Mouse (Mus musculus): ENCODE measurements around the gene Tnfsf12. TPM values are rescaled to one million over a fixed set of nuclear protein-coding genes. Genes with fewer than 3 reads are reported as not detected.

Gene Tnfsf12
- polyA plus RNA-seq, 1 experiment: 31.2 TPM

- Histone ChIP-seq H3K27me3 (ENCODE audit: control insufficient read depth, insufficient read depth, low read length) (no peaks in the 10 kb centered on the region), H3K27ac (ENCODE audit: insufficient read depth, low read length) (peak within 1 kb of the TSS; percentile 93), H3K4me1 (ENCODE audit: control insufficient read depth, insufficient read depth, low read length) (0 out of 2 replicates have a peak, but pooled peaks cover 3% of the 10 kb centered on the region), H3K4me3 (replicated peaks; ENCODE audit: insufficient read depth, low read depth, low read length) (peak within 1 kb of the TSS; percentile 85)
- TF ChIP-seq POLR2A (IDR thresholded peaks at IDR 0.05; ENCODE audit: borderline replicate concordance, insufficient read depth, low read length) (peak; percentile 74; the same call in 1 of the 2 replicates), CTCF (IDR thresholded peaks at IDR 0.05; ENCODE audit: borderline replicate concordance, insufficient read depth, low read depth, low read length) (peak; percentile 18; the same call in 1 of the 2 replicates)
- under 1% methylated on average over 48 of the region's 48 CpGs for WGBS
- peak; percentile 94 to 97 for DNase-seq
These were observed 33.3 kb downstream of the Tnfsf12 start, which contains the start of gene Mpdu1 for GRCm38 (mm10) chr11:69662213-69662966. Gene Mpdu1 (minus strand): TSS chr11:69662642.

GRCm38 (mm10) chr11:69661221-69661881 is 34.3 kb downstream of the Tnfsf12 start:
- Histone ChIP-seq H3K27me3 (ENCODE audit: control insufficient read depth, insufficient read depth, low read length) (no peaks in the 10 kb centered on the region), H3K27ac (ENCODE audit: insufficient read depth, low read length) (no peak overlapping the region), H3K4me3 (replicated peaks; ENCODE audit: insufficient read depth, low read depth, low read length) (peak overlapping the region; percentile 85), H3K4me1 (ENCODE audit: control insufficient read depth, insufficient read depth, low read length) (0 out of 2 replicates have a peak, but pooled peaks cover 3% of the 10 kb centered on the region)
- no peak for DNase-seq
- TF ChIP-seq CTCF (IDR thresholded peaks at IDR 0.05; ENCODE audit: borderline replicate concordance, insufficient read depth, low read depth, low read length) (no peak), POLR2A (IDR thresholded peaks at IDR 0.05; ENCODE audit: borderline replicate concordance, insufficient read depth, low read length) (no peak)
- 34% methylated on average over 3 of the region's 3 CpGs for WGBS

- 79% methylated on average over 15 of the region's 15 CpGs for WGBS
- Histone ChIP-seq H3K27ac (ENCODE audit: insufficient read depth, low read length) (no peak overlapping the region), H3K4me3 (replicated peaks; ENCODE audit: insufficient read depth, low read depth, low read length) (no peak overlapping the region), H3K4me1 (ENCODE audit: control insufficient read depth, insufficient read depth, low read length) (0 out of 2 replicates have a peak, but pooled peaks cover 5% of the 10 kb centered on the region), H3K27me3 (ENCODE audit: control insufficient read depth, insufficient read depth, low read length) (no peaks in the 10 kb centered on the region)
- no peak for DNase-seq
- TF ChIP-seq POLR2A (IDR thresholded peaks at IDR 0.05; ENCODE audit: borderline replicate concordance, insufficient read depth, low read length) (no peak), CTCF (IDR thresholded peaks at IDR 0.05; ENCODE audit: borderline replicate concordance, insufficient read depth, low read depth, low read length) (no peak)
These were observed 38.2 kb downstream of the Tnfsf12 start for GRCm38 (mm10) chr11:69657462-69657881.

- peak; percentile 41 to 62 for DNase-seq
- no peak overlapping the region for H3K27ac ChIP-seq (ENCODE audit: insufficient read depth, low read length)
- H3K4me1 ChIP-seq (ENCODE audit: control insufficient read depth, insufficient read depth, low read length): 0 out of 2 replicates have a peak, but pooled peaks cover 5% of the 10 kb centered on the region
- TF ChIP-seq POLR2A (IDR thresholded peaks at IDR 0.05; ENCODE audit: borderline replicate concordance, insufficient read depth, low read length) (no peak), CTCF (IDR thresholded peaks at IDR 0.05; ENCODE audit: borderline replicate concordance, insufficient read depth, low read depth, low read length) (peak; percentile 74)
- whole genome bisulfite sequencing: 76% methylated on average over 10 of the region's 10 CpGs
- no peak overlapping the region for H3K4me3 ChIP-seq (replicated peaks; ENCODE audit: insufficient read depth, low read depth, low read length)
- H3K27me3 ChIP-seq (ENCODE audit: control insufficient read depth, insufficient read depth, low read length): no peaks in the 10 kb centered on the region
These were observed 38.8 kb downstream of the Tnfsf12 start for GRCm38 (mm10) chr11:69656617-69657461.

- 67% methylated on average over 5 of the region's 5 CpGs for WGBS
- TF ChIP-seq POLR2A (IDR thresholded peaks at IDR 0.05; ENCODE audit: borderline replicate concordance, insufficient read depth, low read length) (no peak), CTCF (IDR thresholded peaks at IDR 0.05; ENCODE audit: borderline replicate concordance, insufficient read depth, low read depth, low read length) (no peak)
- no peaks in the 10 kb centered on the region for H3K27me3 ChIP-seq (ENCODE audit: control insufficient read depth, insufficient read depth, low read length)
These were observed 39.6 kb downstream of the Tnfsf12 start for GRCm38 (mm10) chr11:69656065-69656455.

GRCm38 (mm10) chr11:69655264-69656064 is 40.2 kb downstream of the Tnfsf12 start, which contains the start of gene Sox15:
Gene Sox15 (plus strand): TSS chr11:69655314.
- 16% methylated on average over 34 of the region's 34 CpGs for WGBS
- Histone ChIP-seq H3K27me3 (ENCODE audit: control insufficient read depth, insufficient read depth, low read length) (no peaks in the 10 kb centered on the region), H3K27ac (ENCODE audit: insufficient read depth, low read length) (no peak within 1 kb of the TSS), H3K4me3 (replicated peaks; ENCODE audit: insufficient read depth, low read depth, low read length) (peak within 1 kb of the TSS; percentile 16), H3K4me1 (ENCODE audit: control insufficient read depth, insufficient read depth, low read length) (0 out of 2 replicates have a peak, but pooled peaks cover 5% of the 10 kb centered on the region)
- DNase-seq: peak; percentile 69 to 79
- no peak for TF ChIP-seq POLR2A (IDR thresholded peaks at IDR 0.05; ENCODE audit: borderline replicate concordance, insufficient read depth, low read length)
- TF ChIP-seq CTCF (IDR thresholded peaks at IDR 0.05; ENCODE audit: borderline replicate concordance, insufficient read depth, low read depth, low read length): peak; percentile 81

More at GRCm38 (mm10) chr11:69656065-69656455, 39.6 kb downstream of the Tnfsf12 start:
- Histone ChIP-seq H3K4me3 (replicated peaks; ENCODE audit: insufficient read depth, low read depth, low read length) (no peak overlapping the region), H3K4me1 (ENCODE audit: control insufficient read depth, insufficient read depth, low read length) (0 out of 2 replicates have a peak, but pooled peaks cover 5% of the 10 kb centered on the region), H3K27ac (ENCODE audit: insufficient read depth, low read length) (no peak overlapping the region)
- DNase-seq: no peak
